Mouse (Mus musculus): ENCODE data around the gene Ipo4.

The Ipo4 gene

DNA sequence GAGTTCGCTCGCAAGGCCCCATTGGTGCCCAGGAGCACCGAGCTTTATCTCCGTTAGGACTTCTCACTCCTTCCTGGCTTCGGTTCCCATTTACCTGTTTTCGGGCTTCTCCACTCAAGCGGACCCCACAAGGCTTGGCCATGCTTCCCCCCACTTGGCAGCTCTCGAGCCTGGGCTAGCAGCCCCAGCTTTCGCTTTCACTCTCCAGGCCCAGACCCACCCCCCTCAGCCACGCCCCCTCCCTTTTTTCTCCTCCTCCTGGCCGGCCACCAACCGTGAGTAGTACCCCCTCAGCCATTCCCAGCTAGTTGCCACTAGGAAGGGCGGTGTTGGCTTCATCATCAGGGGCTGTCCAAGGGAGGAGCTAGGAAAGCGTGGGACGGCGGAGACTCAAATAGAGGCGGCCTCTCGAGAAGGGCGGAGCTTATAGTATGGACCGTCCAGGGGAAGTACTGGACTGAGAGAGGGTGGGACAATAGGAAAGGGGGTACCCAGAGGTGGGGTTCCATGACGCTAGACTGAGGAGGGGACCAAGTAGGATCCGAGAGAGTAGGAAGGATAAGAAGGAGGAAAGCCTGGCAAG, 44.9 kb downstream of the Ipo4 start, which contains the start of gene Psme2:
Gene Psme2 (minus strand): TSS at position 366 of the 583 bp plus-strand sequence.
- ATAC-seq (ENCODE audit: low TSS enrichment): peak; percentile 88

DNA sequence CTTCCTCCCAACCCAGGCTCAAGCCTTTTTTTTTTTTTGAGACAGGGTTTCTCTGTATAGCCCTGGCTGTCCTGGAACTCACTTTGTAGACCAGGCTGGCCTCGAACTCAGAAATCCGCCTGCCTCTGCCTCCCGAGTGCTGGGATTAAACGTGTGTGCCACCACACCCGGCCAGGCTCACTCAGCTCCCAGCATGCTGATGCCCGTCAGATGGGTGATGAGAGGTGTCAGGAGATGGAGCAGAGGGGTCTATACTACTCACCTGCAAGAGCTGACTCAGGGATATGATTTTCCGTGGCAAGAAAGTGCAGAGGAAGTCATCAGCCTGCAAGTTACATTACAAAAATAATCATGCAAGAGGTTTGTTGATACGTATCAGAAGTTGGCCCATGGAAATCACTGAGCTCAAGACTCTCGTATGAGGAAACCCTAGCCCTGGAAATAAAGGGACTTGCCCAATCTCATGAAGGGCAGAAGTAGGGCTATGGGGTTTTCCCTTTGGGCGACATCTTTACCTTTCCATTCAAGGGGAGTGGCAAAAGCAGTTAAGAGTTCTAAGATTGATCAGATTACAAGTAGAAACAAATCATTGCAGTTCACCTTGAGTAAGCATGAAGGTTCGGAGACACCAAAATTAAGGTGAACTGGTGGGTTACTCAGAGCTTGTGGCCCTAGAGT, 45.8 kb downstream of the Ipo4 start:
- ATAC-seq (ENCODE audit: low TSS enrichment): no peak

DNA sequence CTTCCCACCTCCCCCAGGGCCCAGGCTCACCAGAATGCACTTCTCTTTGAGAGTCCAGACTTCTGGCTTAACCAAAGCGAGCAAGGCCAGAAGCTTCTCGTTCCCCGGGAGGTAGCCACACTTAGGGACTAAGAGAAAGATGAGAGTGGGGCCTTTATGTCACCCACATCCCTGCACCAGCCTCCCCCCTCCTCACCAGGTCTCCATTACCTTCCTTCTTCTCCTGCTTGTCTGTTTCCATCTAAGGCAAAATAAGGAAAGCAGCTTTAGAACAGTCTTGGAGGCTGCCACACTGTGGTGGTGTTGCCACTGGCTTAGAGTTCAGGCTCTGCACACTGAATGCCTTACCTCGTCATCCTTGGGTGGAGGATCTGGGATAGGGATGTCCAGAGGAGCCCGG, 46.5 kb downstream of the Ipo4 start:
- no peak for ATAC-seq (ENCODE audit: low TSS enrichment)

DNA sequence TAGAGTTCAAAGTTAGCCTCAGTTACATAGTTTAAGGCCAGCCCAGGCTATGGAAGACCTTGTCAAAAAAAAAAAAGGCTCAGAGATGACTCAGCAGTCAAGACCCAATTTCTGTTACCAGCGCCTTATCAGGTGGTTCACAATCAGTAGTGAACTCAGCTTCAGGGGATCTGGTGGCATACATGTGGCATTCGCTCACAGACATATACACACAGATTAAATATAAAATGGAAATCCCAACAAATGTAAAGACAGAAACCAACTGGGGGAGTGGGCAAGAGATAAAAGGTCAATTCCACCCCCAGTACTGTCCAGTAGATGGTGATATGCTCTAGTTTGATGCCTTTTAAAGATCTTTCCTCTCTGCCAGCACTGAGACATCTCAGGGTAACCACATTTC, 49.6 kb downstream of the Ipo4 start:
- no peak for ATAC-seq (ENCODE audit: low TSS enrichment)

DNA sequence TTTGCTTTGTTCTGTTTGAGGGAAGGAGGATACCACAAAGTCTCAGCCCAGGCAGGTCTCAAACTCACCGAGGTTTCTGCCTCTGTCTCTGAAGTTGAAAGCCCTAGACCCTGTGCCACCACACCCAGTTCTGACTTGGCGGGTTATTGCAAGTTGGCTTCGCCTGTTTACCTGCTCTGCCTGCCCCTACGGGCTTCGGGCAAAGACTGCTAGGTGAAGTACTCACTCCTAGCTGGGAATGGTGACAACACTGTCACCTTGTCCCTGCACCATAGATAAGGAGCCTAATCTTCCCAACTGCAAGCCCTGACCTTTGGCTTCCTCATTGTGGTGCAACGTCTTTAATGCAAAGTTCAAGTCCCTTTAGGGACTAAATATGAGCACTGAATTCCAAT, 50.2 kb downstream of the Ipo4 start:
- ATAC-seq (ENCODE audit: low TSS enrichment): no peak

DNA sequence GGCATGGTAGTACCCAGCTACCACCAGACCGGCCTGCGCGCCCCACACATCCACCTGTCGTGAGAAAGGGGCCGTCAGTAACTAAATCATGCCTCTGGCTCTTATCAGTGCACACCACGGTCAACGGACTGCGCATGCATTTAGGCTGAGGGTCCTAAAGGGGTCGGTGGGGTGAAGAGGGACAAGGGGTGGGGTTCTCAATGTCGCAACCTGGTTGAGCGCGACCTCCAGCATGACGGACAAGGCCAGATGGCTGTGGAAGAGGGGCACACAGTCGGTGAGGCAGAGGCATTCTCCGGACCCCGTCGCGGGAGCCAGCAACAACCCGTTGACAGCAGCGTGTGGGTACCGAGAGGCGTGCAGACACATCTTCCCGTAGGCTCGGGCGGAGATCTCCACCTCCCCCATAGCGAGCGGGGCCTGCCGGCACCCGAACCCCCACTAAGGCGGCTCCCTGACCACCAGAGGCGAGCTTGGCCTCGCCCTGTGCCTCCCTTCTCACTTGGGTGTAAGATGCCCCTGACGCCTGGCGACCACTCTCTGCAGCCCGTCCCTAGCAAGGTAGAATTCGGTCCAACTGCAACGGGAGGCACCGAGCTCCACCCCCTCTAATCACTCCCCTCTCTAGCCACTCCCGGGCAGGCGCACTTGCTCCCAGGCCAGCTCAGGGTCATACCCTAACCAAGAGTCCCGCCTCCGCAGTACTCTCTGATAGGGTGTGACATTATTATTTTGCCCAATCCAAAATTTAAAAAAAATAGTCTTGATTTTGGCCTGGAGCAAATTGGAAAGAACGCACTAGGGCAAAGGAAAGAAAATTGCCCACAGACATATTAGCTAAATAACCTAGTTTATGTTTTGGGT, 50.8 kb downstream of the Ipo4 start, which contains the start of gene Emc9:
Gene Emc9 (minus strand): TSS at position 601 of the 864 bp plus-strand sequence.
- ATAC-seq (ENCODE audit: low TSS enrichment): peak; percentile 74

DNA sequence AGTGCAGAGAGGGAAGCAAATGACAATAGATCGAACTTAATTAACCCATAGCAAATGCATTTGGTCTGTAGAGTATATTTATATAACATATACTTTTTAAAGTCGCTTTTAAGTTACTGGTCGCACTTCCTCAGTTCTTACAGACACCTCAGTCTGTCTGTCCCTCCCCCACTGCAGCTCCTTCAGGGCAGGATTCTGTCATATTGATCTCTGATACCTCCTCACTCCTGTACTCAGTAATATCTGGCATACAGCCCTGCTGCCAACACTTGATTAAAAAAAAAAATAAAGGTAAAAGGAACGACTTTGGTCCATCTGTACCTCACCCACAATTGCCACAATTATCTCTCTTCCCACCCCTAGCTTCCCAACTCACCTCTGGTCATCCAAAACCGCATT, 51.5 kb downstream of the Ipo4 start:
- no peak for ATAC-seq (ENCODE audit: low TSS enrichment)

DNA sequence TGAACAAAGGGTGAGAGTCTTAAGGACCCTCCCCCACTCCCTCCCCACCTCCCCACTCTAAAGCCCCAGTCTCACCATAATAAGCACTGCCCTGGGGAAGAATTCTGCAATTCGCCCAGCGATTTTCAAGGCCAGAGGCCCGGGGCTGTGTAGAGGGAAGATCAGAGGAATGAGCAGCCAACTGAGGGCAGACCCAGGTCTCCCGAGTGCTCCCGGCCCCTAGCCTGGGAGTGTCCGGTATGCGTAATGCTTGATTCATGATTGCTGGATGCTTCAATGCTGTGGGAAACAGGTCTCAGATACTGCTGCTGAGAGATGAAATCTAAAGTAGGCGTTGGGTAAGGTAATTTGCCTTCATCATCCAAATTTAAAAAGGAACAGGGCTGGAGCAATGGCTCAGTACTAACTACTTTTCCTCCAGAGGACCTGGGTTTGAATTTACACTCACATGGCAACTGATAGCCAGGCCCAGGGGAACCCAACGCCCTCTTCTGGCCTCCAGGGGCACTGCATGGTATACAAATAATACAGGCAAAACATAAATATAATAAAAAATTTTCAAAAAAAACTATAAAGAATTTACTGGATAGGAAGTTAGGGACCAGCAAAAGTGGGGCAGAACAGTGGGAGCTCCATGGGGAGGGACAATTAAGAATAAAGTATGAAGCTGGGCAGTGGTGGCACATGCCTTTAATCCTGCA, 53.6 kb downstream of the Ipo4 start:
- no peak for ATAC-seq (ENCODE audit: low TSS enrichment)

DNA sequence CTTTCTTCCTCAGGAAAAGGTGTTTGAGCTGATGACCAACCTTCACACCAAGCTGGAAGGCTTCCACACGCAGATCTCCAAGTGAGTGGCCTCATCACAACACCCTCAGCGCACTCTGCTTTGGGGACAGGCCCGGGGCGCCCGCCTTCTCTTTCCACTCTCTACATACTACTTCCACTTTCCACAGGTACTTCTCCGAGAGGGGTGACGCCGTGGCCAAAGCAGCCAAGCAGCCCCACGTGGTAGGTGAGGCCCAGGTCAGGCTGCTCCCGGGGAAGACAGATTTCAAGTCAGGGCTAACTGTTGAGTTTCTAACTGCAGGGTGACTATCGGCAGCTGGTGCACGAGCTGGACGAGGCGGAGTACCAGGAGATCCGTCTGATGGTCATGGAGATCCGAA, 55.0 kb downstream of the Ipo4 start:
- ATAC-seq (ENCODE audit: low TSS enrichment): no peak

DNA sequence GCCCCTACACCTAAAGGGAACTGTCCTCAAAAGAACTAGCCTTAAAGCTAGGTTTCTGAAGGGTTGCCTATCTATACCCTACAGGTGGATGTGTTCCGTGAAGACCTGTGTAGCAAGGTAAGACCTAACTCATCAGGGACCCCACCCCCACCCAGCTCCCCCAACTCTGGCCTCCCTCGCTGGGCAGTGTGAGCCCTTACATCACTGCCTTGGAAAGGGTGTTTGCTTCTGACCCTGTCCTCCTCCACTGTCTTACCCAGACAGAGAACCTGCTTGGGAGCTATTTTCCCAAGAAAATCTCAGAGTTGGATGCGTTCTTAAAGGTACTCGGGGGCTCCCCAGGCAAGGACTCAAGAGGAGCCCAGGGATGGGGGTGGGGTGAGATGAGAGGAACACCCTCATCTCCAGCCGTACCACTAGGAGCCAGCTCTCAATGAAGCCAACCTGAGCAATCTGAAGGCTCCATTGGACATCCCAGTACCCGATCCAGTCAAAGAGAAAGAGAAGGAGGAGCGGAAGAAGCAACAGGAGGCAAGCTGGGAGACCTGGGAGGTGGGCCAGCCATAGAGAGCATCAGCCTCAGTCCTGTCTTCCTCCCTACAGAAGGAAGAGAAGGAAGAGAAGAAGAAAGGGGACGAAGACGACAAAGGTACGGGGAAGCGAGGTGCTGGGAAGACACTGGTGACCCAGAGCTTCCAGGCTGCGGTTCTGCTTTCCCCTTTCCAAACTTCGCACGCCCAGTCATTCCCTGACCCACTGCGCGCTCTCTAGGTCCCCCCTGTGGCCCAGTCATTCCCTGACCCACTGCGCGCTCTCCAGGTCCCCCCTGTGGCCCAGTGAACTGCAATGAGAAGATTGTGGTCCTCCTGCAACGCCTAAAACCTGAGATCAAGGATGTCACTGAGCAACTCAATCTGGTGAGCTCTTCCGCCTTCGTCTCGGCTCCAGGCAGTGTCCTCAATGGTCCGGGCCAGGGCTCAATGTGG, 56.0 kb downstream of the Ipo4 start:
- no peak for ATAC-seq (ENCODE audit: low TSS enrichment)

DNA sequence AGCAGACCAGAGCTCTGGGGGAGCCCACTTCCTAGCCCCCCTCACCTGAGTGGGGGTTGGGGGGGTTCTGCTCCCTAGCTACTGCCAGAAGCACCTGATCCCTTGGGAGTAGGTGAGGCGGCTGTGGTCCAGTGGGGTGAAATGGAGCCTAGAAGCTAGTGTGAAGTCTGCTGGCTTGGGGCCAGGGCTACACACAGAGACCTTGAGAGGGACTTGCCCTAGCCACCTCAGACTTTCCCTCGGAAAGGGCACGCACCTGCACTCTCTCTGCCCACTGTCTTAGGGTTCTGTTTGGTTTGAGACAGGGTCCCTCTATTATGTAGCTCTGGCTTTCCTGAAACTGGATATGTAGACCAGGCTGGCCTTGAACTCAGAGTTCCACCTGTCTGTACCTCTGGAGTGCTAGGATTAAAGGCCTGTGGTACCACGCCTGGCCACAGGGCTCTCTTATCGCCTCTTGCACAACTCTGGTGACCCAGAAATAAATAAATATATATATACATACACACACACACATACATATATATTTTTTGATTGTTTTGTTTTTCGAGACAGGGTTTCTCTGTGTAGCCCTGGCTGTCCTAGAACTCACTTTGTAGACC, 57.0 kb downstream of the Ipo4 start:
- 0 out of 2 replicates have a peak, but pooled peaks have one; percentile 2 for ATAC-seq (ENCODE audit: low TSS enrichment)

DNA sequence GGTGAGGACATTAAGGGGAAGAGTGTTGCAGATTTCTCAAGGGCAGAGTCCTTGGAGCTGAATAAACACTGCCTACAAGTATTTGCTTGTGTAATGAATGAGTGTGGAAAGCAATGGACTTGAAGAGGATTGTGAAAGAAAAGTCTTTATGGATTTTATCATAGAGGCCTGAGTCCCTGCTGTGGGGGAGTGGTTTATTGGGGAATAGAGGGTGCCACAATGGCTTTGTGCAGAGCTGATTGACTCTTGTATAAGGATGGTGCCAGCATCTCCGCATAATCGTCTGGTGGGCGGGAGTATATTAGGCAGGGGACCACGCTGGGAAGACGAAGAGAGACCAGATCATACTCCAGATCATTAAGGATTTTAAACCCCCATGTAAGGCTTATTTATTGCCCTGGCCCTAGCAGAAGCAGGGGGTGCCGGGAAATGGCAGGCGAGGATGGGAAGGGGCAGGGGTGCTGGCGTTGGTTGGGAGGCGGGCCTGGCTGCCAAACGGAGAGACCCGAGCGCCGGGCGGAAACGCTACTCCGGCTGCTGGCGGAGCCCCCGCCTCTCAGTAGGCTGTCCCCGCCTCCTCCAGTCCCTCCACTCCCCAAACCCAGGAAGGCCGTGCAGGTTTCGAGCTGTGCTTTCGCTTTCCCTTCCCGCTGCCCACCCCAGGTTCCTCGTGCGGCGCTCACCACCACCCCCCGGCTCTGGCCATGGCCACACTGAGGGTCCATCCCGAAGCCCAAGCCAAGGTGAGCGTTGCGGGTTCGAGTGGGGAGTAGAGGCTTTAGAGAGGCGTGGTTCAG, 57.7 kb downstream of the Ipo4 start, which contains the start of gene Psme1:
Gene Psme1 (plus strand): TSS at position 253 of the 797 bp plus-strand sequence.
- peak; percentile 84 for ATAC-seq (ENCODE audit: low TSS enrichment)

DNA sequence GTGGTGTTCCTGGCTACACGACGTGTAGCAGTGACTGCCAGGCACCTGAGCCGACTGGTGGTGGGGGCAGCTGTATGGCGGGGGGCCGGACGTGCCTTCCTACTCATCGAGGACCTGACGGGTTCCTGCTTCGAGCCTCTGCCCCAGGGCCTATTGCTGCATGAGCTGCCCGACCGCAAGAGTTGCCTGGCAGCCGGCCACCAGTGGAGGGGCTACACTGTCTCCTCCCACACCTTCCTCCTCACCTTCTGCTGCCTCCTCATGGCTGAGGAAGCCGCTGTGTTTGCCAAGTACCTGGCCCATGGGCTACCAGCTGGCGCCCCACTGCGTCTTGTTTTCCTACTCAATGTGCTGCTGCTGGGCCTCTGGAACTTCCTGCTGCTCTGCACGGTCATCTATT, 59.4 kb downstream of the Ipo4 start:
- ATAC-seq (ENCODE audit: low TSS enrichment): no peak

DNA sequence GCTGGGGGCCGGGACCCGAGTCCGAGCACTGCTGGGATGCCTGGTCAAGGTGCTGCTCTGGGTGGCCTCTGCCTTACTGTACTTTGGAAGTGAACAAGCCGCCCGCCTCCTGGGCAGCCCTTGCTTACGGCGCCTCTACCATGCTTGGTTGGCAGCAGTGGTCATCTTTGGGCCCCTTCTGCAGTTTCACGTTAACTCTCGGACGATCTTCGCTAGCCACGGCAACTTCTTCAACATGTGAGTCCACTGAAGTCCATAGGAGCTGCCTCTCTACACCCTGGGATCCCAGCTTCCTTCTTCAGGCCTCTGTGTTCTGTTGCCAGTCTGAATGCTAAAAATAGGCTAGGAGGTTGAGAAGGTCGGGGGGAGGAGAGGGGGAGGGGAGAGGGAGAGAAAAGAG, 60.0 kb downstream of the Ipo4 start:
- no peak for ATAC-seq (ENCODE audit: low TSS enrichment)
